Mouse (Mus musculus): ENCODE measurements around the gene Klc3. TPM values are rescaled to one million over a fixed set of nuclear protein-coding genes. Genes with fewer than 3 reads are reported as not detected.
A peak's percentile ranks its signal among the peaks of the same experiment; 100 is the strongest.

Gene Klc3
- polyA plus RNA-seq, 1 experiment from 2014 or later = 0.81 TPM

DNA sequence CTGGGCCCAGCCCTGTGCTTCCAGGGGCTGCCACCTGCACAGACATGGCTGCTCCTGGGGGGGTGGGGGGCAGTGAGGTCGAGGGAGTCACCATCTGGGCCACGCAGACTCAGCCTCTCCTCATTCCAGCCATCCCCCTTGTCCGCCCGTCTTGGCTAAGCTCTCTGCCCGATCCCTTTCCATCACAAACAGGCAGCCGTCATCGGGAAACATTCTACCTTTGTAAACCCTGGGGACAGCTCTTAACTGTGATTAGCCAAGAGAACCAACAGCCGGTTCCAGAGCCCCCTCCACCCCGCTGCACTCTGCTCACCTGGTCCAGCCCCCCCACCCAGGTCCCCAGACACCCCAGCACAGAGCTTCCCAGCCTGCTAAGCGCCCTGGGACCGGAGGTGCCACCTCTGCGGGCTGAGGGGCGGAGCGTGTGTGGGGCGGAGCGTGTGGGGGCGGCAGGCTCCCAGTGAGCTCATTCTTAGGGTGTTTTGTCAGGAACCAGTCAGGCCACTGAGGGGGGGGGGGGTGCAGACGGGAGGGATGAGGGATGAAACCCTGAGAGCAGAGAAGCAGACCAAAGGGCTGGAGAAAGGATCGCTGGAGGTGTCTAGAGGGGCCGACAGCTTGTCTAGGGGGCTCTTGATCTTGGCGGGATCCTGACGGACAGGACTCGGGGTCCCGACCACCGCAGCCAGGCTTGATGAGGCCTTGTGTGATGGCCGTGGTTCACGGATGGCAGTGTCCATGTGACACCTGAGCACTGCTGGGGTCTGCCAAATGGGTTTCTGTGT is 4.2 kb downstream of the Klc3 start:
- DNase-seq (ENCODE audit: low spot score) (peak; percentile 30), ATAC-seq (peak; percentile 41; the same call in 1 of the 2 replicates)
- Histone ChIP-seq H3K4me2 (ENCODE audit: low read length) (peak overlapping the region; percentile 50), H3K27me3 (replicated peaks; ENCODE audit: control insufficient read depth, insufficient read depth, low read length) (peaks cover 35% of the 10 kb centered on the region), H3K36me3 (ENCODE audit: control insufficient read depth, insufficient read depth, low read length) (peaks cover 11% of the 10 kb centered on the region), H3K4me1 (ENCODE audit: control insufficient read depth, insufficient read depth, low read length) (peaks cover 8% of the 10 kb centered on the region), H3K9me3 (replicated peaks; ENCODE audit: control insufficient read depth, low read length) (0 out of 2 replicates have a peak, but pooled peaks cover 4% of the 10 kb centered on the region), H3K4me3 (ENCODE audit: low read depth, low read length) (peak overlapping the region; percentile 19), H3K9ac (ENCODE audit: low read length) (0 out of 2 replicates have a peak overlapping the region, but pooled peaks have one; percentile 13), H3K27ac (ENCODE audit: low read depth, low read length) (no peak overlapping the region)
- WGBS = 2% methylated on average over 27 of the region's 27 CpGs

DNA sequence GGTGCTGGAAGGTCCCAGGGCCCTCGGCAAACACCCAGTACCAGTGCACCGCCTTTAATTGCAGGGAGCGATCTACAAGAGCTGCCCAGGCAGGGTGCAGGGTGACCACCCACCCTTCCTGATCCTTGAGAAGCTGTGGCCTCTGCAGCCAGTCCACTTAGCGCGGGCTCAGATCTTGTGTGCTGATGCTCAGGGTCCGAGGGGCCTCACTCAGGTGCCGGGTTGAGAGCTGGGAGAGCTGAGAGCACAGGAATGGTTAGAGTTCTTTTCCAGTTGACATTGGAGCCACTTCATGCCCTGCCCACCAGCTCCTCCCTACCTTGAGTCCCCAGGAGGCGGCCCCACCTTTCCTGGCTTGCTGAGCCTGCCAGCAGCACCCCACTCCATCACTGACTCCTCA is 9.4 kb downstream of the Klc3 start:
- Histone ChIP-seq H3K4me2 (ENCODE audit: low read length) (no peak overlapping the region), H3K9ac (ENCODE audit: low read length) (no peak overlapping the region), H3K27ac (ENCODE audit: low read depth, low read length) (no peak overlapping the region), H3K4me3 (ENCODE audit: low read depth, low read length) (no peak overlapping the region), H3K36me3 (ENCODE audit: control insufficient read depth, insufficient read depth, low read length) (peaks cover 62% of the 10 kb centered on the region), H3K9me3 (replicated peaks; ENCODE audit: control insufficient read depth, low read length) (no peaks in the 10 kb centered on the region), H3K4me1 (ENCODE audit: control insufficient read depth, insufficient read depth, low read length) (peaks cover 4% of the 10 kb centered on the region; the same call in 1 of the 2 replicates), H3K27me3 (replicated peaks; ENCODE audit: control insufficient read depth, insufficient read depth, low read length) (0 out of 2 replicates have a peak, but pooled peaks cover 3% of the 10 kb centered on the region)
- DNase-seq (ENCODE audit: low spot score) (no peak), ATAC-seq (no peak)
- 90% methylated on average over 8 of the region's 8 CpGs for WGBS

DNA sequence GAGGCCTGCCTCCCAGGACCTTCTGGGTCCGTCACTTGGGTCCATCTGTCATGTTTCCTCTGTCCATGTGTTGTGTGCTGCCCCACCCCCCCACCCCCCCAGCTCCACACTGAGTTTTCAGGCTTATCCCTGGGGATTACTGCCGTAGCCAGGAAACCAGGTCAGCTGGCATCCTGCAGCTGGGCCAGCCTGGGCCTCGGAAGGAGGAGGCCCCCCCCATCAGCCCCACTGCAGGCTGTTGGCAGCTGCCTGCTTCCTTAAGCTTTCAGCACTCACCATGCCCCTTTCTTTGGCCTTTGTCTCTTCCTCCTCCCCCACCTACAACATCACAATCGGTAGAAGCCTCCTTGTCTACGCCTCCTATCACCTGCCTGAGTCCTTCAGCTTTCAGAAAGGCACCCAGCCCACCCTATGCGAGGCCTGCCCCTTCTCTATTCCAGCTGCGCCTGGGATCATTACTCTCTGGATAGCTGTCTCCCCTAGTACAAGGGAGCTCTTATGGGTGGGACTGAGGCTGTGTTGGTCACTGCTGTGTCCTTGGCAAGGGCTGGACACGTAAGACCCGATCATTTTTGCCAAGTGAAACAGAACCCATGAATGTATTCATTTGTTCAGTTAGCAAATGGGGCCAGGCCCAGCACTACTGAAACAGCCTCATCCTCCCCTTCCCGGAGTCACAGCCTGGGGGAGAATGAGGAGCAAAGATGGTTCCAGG is 15.0 kb downstream of the Klc3 start:
- H3K9ac ChIP-seq (ENCODE audit: low read length) = no peak overlapping the region

DNA sequence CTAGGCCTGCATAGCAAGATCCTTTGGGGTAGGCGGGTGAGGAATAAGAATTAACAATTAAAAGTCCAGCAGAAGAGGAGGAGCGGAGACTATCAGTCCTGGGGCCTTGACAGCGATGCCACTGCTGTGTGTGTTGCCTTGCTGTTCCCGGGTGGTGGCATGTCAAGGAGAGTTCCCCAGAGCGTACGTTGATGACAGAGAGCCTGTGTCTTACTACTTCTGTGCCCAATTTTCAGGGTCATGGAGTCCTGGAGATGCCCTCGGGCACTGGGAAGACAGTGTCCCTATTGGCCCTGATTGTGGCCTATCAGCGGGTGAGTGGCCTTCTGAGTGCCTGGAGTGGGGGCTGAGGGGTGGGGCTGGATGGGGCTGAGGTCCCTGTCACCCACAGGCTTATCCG is 20.2 kb downstream of the Klc3 start:
- H3K27me3 ChIP-seq (replicated peaks; ENCODE audit: control insufficient read depth, insufficient read depth, low read length) = no peaks in the 10 kb centered on the region
- H3K36me3 ChIP-seq (ENCODE audit: control insufficient read depth, insufficient read depth, low read length) = peaks cover 48% of the 10 kb centered on the region
- H3K4me3 ChIP-seq (ENCODE audit: low read depth, low read length) = no peak overlapping the region
- DNase-seq (ENCODE audit: low spot score) (no peak), ATAC-seq (no peak)
- peak overlapping the region; percentile 87; the same call in 1 of the 2 replicates for H3K4me2 ChIP-seq (ENCODE audit: low read length)
- no peak overlapping the region for H3K27ac ChIP-seq (ENCODE audit: low read depth, low read length)
- no peak overlapping the region for H3K9ac ChIP-seq (ENCODE audit: low read length)
- WGBS = 84% methylated on average over 9 of the region's 9 CpGs
- no peaks in the 10 kb centered on the region for H3K9me3 ChIP-seq (replicated peaks; ENCODE audit: control insufficient read depth, low read length)
- peaks cover 6% of the 10 kb centered on the region for H3K4me1 ChIP-seq (ENCODE audit: control insufficient read depth, insufficient read depth, low read length)

More for the DNA sequence above, 15.0 kb downstream of the Klc3 start:
- Histone ChIP-seq H3K4me1 (ENCODE audit: control insufficient read depth, insufficient read depth, low read length) (no peaks in the 10 kb centered on the region), H3K9me3 (replicated peaks; ENCODE audit: control insufficient read depth, low read length) (no peaks in the 10 kb centered on the region), H3K4me3 (ENCODE audit: low read depth, low read length) (no peak overlapping the region), H3K4me2 (ENCODE audit: low read length) (no peak overlapping the region), H3K27ac (ENCODE audit: low read depth, low read length) (no peak overlapping the region), H3K27me3 (replicated peaks; ENCODE audit: control insufficient read depth, insufficient read depth, low read length) (no peaks in the 10 kb centered on the region), H3K36me3 (ENCODE audit: control insufficient read depth, insufficient read depth, low read length) (peaks cover 98% of the 10 kb centered on the region)
- no peak for DNase-seq (ENCODE audit: low spot score)
- peak; percentile 27; the same call in 1 of the 2 replicates for ATAC-seq
- 71% methylated on average over 10 of the region's 10 CpGs for WGBS

DNA sequence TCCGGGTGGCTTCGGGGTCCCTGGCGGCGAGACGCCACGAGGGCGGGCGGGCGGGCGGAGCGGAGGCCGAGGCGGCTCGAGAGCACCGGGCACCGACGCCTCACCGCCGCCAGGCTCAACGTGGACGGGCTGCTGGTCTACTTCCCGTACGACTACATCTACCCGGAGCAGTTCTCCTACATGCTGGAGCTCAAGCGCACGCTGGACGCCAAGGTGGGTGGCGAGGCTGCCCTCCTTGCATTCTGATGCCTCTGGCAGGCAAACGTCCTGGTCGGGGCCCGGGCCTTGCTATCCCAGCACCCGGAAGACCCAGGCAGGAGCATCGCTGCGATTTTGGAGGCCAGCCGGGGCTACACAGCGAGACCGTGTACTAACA is 21.8 kb downstream of the Klc3 start:
- Histone ChIP-seq H3K4me3 (ENCODE audit: low read depth, low read length) (peak overlapping the region; percentile 89), H3K9me3 (replicated peaks; ENCODE audit: control insufficient read depth, low read length) (no peaks in the 10 kb centered on the region), H3K27ac (ENCODE audit: low read depth, low read length) (peak overlapping the region; percentile 30; the same call in 1 of the 2 replicates), H3K4me2 (ENCODE audit: low read length) (peak overlapping the region; percentile 87), H3K27me3 (replicated peaks; ENCODE audit: control insufficient read depth, insufficient read depth, low read length) (no peaks in the 10 kb centered on the region), H3K9ac (ENCODE audit: low read length) (peak overlapping the region; percentile 89), H3K36me3 (ENCODE audit: control insufficient read depth, insufficient read depth, low read length) (peaks cover 35% of the 10 kb centered on the region), H3K4me1 (ENCODE audit: control insufficient read depth, insufficient read depth, low read length) (peaks cover 6% of the 10 kb centered on the region)
- WGBS = 0% methylated on average over 24 of the region's 37 CpGs
- peak; percentile 59 for ATAC-seq
- no peak for DNase-seq (ENCODE audit: low spot score)

DNA sequence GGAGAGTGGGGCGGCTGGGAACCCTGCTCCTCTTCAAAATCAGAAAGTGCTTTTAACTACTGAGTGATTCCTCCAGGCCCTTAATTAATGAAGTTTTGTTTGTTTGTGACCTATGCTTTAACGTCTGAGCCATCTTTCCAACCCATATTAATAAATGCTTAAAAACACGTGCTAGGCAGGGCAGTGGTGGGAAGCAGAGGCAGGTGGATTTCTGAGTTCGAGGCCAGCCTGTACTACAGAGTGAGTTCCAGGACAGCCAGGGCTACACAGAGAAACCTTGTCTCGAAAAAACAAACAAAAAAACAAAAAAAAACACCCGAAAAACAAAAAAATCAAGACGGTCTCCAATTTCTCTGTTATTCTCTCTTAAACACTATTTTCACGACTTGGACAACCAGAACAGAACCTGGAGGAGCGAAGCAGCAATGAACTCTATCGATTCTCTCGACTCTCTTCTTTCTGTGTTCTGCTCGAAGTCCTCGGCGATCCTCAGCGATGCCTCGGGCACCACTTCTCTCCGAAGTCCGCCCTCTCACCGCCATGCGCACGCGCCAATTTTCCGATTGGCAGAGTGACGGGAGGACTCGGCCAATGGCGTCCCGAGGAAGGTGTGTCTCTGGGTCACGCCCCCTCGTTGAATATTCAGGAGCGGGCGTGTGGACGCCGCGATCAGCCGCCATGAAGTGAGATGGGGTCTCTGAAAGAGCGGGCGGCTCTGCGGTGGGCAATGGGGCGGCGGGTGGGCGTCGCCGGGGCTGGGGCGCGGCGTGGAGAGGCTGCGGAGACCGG is 22.3 kb downstream of the Klc3 start, which contains the start of gene Ercc2:
TSS of gene Ercc2 (plus strand) at position 634 of the 789 bp plus-strand sequence.
- Histone ChIP-seq H3K27me3 (replicated peaks; ENCODE audit: control insufficient read depth, insufficient read depth, low read length) (no peaks in the 10 kb centered on the region), H3K4me2 (ENCODE audit: low read length) (peak within 1 kb of the TSS; percentile 87), H3K4me1 (ENCODE audit: control insufficient read depth, insufficient read depth, low read length) (peaks cover 6% of the 10 kb centered on the region), H3K4me3 (ENCODE audit: low read depth, low read length) (peak within 1 kb of the TSS; percentile 89), H3K9ac (ENCODE audit: low read length) (peak within 1 kb of the TSS; percentile 89), H3K9me3 (replicated peaks; ENCODE audit: control insufficient read depth, low read length) (no peaks in the 10 kb centered on the region), H3K36me3 (ENCODE audit: control insufficient read depth, insufficient read depth, low read length) (peaks cover 29% of the 10 kb centered on the region), H3K27ac (ENCODE audit: low read depth, low read length) (peak within 1 kb of the TSS; percentile 30; the same call in 1 of the 2 replicates)
- ATAC-seq (peak; percentile 97), DNase-seq (ENCODE audit: low spot score) (peak; percentile 100)
- 6% methylated on average over 46 of the region's 48 CpGs for WGBS

DNA sequence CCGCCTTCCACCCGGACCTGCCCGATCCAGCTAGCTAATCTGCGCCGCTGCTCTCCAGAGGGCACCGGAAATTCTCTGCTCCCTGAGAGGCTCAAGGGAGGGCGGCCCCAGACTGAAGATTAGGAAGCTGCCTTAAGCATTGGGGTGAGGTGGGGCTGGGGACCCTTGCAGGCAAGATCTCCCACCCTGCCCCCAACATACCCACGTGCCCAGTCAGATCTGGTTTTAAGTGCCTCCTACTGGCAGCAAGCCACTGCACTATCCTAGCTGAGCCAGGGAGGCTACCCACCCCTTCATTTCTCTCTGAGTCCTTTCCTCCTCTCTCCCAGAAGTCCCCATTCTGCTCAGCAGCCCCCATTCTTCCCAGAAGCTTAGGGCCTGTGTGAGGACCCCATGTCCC is 25.9 kb downstream of the Klc3 start:
- H3K4me1 ChIP-seq (ENCODE audit: control insufficient read depth, insufficient read depth, low read length) = peaks cover 2% of the 10 kb centered on the region; the same call in 1 of the 2 replicates
- 0 out of 2 replicates have a peak, but pooled peaks cover 6% of the 10 kb centered on the region for H3K36me3 ChIP-seq (ENCODE audit: control insufficient read depth, insufficient read depth, low read length)
- no peak overlapping the region for H3K27ac ChIP-seq (ENCODE audit: low read depth, low read length)
- no peak overlapping the region for H3K9ac ChIP-seq (ENCODE audit: low read length)
- no peak for ATAC-seq
- H3K27me3 ChIP-seq (replicated peaks; ENCODE audit: control insufficient read depth, insufficient read depth, low read length) = no peaks in the 10 kb centered on the region
- 75% methylated on average over 8 of the region's 8 CpGs for WGBS
- no peak overlapping the region for H3K4me2 ChIP-seq (ENCODE audit: low read length)
- no peak overlapping the region for H3K4me3 ChIP-seq (ENCODE audit: low read depth, low read length)
- no peak for DNase-seq (ENCODE audit: low spot score)
- no peaks in the 10 kb centered on the region for H3K9me3 ChIP-seq (replicated peaks; ENCODE audit: control insufficient read depth, low read length)

DNA sequence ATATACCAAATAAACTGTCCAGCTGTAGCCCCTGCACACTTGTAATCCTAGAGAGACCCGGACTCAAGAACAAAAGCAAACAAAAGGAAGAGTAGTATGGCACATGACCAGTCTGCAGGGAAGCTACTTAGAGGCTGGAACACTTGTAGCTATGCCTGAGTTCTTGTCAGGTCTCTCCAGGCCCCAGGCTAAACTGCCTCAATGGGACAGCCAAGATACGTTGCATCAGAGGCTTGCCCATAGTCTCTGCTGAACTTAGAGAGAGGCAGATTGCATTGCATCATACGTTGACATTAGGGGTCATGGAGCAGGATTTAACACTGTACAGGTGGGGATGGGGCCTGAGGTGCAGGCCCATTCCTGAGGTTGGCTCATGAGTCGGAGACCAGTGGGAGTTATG is 27.9 kb downstream of the Klc3 start:
- no peak for DNase-seq (ENCODE audit: low spot score)
- 91% methylated on average over 4 of the region's 4 CpGs for WGBS
- no peak overlapping the region for H3K9ac ChIP-seq (ENCODE audit: low read length)
- ATAC-seq = no peak
- no peaks in the 10 kb centered on the region for H3K4me1 ChIP-seq (ENCODE audit: control insufficient read depth, insufficient read depth, low read length)
- no peaks in the 10 kb centered on the region for H3K27me3 ChIP-seq (replicated peaks; ENCODE audit: control insufficient read depth, insufficient read depth, low read length)
- H3K36me3 ChIP-seq (ENCODE audit: control insufficient read depth, insufficient read depth, low read length) = 0 out of 2 replicates have a peak, but pooled peaks cover 6% of the 10 kb centered on the region
- H3K9me3 ChIP-seq (replicated peaks; ENCODE audit: control insufficient read depth, low read length) = no peaks in the 10 kb centered on the region
- no peak overlapping the region for H3K27ac ChIP-seq (ENCODE audit: low read depth, low read length)
- H3K4me3 ChIP-seq (ENCODE audit: low read depth, low read length) = no peak overlapping the region
- no peak overlapping the region for H3K4me2 ChIP-seq (ENCODE audit: low read length)

Measured in forebrain, embryonic 14.5 days (tissue).